Mouse (Mus musculus): ENCODE measurements around the gene Pex11a.
A peak's percentile ranks its signal among the peaks of the same experiment; 100 is the strongest.
"Not testable (repeated sequence)": the region's sequence is repeated elsewhere in the genome, so short reads cannot be mapped to it uniquely, and the experiment has no call there.

Pex11a gene

DNA sequence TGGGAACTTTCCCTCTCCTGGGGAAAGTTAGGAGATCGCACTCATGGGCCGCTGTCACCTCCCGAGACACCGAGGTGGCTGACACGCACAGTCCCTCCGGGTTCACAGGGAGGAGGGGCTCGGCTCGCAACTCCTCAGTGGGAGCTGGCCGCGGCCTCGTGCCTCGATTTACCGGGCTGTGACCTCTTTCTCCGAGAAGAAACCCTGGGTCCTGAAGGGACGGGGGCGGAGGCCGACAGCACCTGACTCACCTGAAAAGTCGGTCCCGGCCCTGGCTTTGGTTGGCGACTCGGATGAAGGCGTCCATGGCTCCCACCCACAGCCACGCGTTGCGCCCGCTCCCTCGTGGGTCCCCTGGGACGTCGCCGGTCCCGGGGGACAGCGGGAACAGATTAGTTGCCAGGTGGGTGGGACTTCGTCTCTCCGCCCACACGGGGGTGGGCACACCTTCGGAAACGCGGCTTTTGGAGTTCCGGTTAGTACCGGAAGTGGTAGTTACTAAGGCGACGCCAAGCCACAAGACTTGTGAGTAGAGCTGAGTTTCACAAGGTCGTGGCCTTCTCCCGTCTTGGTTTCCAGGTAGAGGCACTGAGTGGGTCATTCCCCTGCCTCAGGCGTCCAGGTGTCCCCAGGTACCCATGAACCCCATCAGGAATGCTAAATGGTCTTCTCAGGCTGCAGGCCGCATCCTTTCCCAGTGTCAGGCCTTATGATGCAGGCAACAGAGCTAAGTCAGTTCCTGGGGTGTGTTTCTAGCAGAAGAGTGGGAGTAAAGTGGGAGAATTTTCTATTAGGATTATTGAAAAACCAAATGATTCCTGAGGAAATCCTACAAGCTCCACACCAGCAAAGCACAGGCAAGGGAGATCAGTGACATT, at the start of gene Pex11a, which contains the start of gene Wdr93:
Gene Pex11a (minus strand): TSS at position 473 of the 878 bp plus-strand sequence.
Gene Wdr93 (plus strand): TSS at position 505 of the 878 bp plus-strand sequence.
- DNase-seq = peak; percentile 89

DNA sequence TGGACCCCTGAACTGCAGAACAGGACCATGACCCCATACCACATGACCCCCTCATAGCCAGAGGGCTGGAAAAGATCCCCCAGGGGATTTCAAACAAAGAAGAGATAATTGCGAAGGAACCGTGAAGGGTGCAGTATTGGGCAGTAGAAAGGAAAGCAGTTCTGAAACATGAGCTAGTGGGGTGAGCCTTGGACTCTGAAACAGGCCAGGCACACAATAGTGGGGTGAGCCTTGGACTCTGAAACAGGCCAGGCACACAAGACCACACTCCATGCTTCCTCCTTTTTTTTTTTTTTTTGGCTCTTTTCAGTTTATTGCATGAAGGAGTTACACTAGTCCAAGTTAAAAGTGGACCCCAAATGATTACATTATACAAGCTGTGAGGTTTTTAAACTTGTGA, 46.9 kb upstream of the Pex11a start:
- not testable (repeated sequence) for DNase-seq

DNA sequence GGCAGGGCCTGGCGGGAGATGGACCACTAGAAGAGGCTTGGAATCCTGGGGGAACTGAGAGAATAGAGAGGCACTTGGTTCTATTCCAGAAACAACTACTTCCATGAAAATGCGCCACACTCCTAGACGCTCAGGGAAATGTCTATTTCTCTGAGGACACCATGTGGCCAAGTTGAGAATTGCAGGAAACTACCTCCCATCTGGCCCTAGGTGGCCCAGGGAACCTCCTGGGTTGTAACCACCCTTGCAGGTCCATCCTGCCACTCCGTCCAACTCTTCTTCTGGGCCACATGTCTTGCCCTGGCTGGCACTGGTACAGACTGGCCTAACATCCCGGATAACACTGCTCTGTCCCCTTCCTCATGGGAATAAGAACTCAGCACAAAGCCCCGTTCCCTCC, 43.4 kb upstream of the Pex11a start:
- peak; percentile 42 for DNase-seq

DNA sequence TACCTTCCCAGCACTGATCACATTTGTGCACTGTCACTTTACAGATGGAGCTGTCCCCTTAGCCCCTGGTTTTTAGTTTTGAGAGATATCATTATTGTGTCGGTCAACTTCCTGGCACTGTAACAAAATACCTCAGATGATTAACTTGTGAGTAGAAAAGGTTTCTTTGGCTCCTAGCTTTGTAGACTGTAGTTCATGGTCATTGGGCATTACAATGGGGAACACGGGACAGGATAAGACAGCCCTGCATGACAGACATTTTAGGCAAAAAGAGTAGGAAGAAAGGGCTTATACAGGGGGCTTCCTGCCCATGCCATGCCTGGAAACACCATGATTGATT, 39.6 kb upstream of the Pex11a start:
- no peak for DNase-seq

DNA sequence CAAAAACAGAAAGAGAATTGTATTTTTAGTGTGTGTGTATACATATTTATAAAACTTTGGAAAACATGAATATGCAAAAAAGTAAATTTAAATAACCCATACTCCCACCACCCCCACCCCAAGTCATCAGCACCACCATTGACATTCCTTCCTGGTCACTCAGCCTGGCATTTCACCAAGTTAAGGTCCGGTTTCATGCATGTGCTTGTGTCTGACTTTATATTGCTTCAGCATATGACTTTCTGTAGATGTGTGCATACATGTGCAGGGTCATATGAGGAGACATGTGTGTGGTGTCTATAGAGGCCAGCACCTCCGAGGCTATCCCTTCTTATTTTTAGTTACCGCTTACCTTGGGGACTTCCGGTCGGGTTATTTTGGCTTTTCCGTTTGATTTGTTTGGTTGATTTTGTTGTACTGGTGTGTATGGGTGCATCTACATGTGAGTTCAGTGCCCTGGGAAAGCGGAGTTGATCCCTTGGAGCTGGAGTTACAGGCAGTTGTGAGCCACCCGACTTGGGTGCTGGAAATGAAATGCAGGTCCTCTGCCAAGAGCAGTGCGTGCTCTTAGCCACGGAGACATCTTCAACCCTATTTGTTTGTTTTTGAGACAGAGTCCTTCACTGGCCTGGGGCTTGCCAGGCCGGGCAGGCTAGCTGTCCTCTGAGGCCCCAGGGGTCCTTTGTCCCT, 39.0 kb upstream of the Pex11a start:
- DNase-seq = no peak

DNA sequence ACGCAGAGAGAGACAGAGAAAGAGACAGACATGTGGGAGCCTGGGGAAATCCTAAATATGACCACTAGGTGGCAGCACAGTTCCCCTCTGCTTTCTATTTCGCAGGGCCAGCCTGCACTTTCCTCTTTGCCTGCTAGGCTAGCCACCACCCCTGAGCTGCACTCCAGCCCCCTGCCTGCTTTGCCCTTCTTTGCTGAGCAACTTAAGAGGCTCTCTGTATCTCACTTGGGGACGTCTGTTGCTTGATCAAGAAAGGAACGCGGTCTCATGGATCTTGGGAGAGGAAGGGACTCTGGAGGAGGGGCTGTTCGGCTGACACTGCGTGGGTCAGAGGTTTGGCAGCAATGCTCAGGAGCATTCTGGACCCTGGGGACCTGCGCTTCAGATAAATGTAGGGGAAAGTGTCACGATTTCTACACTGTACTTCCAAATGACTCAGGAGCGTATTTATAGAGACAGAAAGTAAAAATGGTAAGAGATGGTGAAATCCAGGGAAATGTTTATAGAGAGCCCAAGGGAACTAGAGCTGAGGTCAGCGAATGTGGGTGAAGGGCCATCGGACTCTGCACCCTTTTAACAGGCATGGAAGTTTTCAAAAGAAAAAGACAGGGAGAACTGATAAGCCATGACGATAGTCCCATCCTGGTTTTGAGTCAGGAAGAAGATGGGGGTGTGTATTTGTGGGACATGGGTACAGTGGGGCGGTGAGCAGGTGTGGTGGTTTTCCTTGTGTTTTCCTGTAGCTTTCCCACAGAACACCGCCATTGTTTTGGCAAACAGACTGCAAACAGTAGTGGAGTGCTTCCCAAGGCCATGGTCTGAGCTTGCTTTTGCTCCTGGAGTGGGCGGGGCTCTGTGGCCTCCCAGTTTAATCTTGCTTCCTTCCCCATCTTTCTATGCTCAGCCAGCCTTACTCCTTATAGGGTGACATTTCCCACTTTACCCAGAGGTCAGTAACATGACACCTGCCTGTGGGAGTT, 38.0 kb upstream of the Pex11a start:
- DNase-seq = peak; percentile 39

DNA sequence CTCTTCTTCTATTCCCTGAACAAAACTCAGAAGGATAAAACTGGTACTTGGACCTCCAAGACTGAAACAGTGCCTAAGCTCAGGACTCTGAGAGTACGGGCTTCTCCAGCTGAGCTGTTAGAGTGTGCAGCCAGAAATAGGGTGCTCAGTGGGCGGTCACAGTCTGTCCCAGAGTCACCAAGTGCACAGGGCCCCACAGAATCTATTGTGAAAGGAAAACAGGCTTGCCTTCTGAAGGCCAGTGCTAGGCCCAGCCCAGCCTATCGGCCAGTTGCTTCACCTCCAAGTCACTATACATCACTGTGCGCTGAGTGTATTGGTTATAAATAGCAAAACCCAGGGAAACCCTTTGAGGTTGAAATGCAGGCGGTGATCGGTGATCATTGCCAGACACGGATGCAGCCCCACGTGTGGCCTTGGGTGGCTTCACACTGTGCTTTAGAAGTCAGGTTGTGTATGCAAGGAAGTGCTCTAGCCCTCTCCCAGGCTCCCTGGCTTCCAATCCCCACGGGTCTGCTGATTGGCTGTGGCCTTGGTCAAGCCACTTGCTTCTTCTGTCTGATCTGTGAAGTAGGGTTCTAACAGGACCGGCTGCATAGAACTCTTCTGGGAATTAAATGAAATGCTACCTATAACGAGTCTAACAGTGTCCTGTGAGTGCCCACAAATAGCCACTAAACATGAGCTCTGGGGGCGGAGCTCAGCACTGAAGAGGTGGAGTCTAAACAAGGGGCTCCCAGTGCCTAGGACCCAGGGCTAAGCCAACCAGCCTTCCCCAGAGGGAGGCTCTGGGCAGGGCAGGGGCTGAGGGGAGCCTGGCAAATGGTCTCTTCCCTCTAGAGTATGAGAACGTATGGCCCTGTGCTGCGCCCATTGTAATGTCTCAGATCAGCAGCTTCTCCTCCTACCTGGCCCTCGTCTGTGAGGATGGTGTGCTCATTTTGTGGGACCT, 28.9 kb upstream of the Pex11a start:
- DNase-seq = peak; percentile 41

DNA sequence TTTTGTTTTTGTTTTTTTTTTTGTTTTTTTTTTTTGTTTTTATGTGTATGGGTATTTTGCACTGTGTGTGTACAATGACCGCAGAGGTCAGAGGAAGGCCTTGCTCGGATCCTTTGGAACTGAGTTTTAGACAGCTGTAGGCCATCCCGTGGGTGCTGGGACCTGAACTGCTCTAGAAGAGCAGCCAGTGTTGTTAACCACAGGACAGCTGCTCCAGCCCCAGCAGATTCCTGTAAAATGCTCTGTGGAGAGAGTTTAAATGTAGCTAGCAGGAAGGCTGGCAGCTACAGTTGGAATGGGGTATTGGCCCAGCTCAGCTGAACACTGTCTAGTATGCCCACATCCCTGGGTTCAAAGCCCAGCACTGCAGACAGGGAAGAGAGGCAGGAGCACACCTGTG, 26.7 kb upstream of the Pex11a start:
- DNase-seq = no peak

DNA sequence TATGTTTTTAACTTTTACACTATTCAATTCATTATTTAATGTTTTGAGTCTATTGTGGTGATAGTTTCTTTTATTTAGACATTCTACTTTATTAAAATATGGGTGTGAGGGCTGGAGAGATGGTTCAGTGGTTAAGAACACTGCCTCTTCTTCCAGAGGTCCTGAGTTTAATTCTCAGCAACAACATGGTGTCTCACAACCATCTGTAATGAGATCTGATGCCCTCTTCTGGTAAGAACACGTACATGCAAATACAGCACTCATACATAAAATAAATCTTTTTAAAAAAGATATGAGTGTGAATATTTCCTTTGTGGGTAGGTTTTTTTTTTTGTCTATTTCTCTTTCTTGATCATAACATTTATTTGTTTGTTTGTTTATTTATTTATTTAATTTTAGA, 23.1 kb upstream of the Pex11a start:
- no peak for DNase-seq

DNA sequence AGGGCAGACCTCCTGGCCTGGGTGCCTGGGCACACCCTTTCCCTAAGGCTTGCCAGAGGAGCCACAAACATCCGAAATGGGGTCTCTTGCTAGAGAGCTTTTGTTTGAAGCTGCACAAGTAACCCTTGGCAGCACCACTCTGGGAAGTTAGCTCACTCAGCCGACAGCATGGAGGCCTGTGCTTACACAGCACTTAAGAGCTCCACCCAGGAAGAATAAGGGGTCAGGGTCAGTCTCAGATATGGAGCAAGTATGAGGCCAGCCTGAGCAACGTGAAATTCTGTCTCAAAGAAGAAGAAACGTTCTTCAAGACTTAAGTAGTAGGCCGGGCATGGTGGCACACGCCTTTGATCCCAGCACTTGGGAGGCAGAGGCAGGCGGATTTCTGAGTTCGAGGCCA, 19.2 kb upstream of the Pex11a start:
- DNase-seq = no peak

DNA sequence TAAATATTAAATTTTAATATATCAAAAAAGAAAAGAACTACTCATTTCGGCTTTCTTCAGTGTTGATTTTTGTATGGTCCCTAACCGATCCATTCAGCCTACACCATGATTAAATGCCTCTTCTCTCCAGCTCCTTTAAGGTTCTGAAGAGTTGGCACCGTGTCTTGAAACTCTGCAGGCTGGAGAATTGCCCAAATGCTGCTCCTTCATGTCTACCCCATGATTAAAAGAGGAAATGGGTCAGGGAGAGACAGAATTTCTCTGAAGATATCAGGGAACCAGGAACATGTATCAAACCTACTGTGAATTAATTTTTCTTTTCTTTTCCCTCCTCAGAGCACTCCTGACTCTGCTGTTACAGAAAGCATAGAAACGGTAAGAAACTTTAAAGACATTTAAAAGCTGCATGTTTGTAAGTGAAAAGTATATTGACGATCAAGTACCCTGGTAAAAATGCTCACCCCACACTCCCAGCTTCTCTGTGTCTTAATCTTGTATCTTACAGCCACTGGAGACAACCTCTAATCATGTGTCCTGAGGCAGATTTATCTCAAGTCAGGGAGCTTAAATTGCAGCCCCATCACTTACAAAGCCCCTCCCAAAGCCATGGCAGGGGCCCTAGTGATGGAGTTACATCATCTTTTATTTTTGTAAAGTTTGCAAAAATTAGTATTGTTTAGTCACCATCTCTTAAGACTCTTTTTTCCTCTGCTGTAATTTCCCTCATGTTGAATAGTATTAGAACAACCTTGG, 18.4 kb upstream of the Pex11a start:
- no peak for DNase-seq

DNA sequence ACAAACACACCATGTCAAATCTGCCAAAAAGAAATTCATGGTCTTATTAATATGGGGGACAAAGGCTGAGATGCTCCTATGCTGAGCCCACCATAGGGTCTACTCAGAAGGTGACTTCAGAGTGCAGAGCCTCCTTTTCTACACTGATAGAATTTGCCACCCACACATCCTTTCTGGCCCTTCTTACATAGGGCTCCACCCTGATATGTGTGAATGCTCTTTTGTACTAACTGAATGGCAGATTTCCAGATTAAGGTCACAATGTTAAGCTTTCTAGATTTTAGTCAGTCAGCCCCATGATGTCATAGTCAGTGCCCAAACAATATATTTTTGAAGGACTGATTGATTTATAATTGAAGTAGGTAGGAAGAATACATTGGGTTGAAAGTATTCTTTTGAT, 16.8 kb upstream of the Pex11a start:
- no peak for DNase-seq

DNA sequence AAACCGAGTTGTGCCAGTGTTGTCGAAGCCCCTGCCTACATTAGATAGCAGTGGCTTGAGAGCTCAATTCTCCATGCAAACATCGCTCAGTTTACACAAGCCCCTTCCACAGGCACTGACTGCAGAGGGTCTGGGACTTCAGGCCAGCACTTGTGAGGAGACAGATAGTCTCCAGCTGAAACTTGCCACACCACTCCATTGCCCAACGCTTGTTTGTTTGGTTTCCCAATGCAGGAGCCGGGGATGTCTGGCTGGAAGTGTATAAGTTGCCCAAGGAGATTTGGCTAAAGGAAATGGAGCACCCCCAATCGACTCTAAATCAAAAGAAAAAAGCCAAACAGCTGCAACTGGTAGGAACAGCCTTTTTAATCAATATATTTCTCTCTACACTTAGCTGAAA, 15.2 kb upstream of the Pex11a start:
- no peak for DNase-seq

DNA sequence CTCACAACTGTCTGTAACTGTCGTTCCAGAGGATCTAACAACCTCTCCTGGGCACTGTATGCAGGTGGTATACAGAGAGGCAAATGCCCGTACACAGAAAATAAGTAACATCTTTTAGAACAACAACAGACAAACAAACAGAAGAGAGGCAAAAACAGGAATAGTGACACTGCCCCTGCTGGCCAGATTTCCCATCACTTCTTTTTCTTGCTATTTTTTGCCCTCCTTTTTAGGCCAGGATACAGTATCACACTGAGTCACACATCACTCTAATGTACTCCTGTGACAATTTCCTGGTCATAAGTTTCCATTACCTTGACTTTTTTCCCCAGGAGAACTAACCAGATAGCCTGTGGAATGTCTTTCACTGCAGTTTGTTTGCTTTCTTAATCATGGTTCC, 13.4 kb upstream of the Pex11a start:
- DNase-seq = no peak

DNA sequence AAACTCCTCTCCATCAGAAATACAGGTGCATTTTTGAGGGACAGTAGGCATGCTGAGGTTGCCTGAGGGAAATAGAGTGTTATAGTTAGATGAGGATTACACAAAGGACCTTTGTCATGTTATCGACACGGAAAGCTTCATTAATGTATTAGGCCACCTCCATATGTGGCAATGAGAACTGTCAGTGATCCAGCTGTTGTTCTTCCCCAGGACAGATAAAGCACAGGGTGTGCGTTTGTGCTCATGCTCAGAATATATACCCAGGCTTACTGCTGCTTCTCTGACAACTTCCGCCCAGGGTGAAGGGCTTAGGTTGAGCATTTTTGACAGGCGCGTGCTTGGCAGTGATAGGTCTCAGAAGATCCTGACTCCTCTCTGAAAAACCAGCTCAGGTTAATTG, 6.6 kb upstream of the Pex11a start:
- no peak for DNase-seq

DNA sequence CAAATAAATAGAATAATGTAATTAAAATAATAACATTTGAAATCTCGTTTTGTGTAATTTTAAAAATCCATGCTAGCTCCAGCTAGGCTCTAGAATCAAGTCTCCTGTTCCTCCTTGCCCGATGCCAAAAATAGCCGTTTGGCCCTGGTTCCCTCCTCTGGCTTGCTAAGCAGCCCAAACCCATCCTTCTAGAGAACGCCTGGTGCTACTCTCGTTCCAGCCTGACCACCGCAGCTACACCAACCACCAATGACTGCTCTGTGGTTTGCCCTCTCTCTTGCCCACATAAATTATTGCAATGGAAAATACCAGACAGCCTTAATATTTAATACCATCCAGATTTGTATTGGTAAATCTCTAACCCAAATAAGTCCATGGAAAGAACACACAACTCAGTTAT, 4.7 kb upstream of the Pex11a start:
- DNase-seq = no peak

DNA sequence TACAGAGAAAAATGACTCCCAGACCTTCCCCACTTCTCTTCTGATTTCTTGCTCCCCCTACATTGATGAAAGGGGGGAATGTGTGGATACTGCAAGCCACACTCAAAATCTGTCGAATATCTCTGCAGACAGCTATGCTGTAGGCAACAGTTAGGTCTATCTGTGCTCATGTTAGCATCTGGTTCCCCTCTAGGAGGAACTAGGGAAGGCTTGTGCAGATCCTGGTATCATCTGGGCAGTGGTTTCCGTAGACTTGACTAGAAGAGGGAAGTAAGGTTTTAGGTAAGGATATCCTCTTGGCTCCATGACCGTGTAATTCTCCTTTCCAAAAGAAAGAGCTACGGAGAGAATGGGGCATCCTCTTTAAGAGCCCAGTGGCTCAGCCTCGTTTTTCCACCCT, 1.7 kb upstream of the Pex11a start:
- no peak for DNase-seq

DNA sequence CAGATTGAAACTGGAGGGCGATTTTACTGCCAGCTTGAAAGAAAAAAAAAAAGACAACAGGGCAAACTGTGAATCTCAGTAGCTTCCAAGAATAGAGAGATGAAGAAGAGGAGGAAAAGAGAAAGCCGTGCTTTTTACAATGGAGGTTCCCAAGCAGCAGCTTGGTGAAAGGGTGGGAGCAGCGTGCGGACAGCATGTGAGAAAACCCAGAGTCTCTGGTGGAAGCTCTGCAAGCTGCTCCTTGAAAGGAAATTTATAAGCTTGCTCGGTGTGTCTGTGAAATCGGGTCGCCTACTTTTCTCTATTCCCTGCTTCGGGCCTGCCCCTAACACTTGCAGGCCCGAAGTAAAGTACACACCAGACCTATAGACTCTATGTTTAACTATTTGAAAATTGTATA, 1.1 kb upstream of the Pex11a start:
- no peak for DNase-seq

DNA sequence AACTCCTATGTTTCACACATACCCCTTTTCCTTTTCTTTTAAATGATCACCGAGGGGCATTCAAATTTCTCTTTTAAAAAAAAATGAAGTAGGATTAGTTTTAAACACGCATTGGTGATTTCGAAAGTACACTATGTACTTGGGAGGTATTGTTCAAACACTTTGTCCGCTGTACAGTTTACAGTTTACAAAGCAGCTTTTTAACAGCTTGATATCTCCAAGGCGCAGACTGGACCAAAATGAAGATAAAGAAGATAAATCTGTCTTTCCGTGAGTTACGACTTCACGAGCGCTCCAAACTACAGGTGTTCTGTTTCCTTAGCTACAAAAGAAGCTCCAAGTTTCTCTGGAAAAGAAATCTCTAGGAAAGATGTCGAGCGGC, 663 bp downstream of the Pex11a start:
- DNase-seq = no peak

DNA sequence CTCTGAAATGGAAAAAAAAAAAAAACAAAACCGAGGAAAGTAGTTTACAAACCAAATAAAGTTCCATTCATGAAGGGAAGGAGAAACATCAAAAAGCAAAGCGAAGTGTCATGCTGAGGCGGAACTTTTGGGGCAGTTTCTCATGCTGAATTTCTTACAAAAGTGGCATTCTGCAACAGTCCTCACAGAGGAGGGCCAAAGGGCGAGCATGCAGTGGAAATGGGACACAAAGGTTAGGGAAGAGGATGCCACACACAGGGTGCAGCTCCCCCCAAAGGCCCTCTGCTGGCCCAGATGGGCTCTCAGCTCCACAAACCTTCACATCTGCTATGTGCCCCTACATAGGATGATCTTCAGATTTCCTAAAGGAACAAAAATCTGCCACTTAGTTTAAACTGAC, 2.7 kb downstream of the Pex11a start:
- DNase-seq = no peak

DNA sequence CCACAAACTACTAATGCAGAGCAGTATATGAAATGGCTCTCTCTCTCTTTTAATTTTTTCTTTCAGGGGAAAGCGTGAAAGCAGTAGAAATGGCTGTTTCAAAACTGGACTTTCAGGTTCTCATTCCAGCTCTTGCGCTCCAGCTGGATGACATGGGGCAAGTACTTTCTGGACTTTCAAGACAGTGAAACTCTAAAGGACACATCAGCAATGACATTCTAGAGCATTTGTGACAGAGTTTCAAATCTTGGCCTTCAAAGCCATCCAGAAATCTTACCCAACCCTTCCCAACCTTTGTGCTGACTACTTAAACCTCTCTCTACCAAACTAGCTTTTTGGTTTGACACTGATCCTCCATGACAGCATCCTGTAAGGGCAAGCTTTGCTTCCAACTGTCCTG, 4.0 kb downstream of the Pex11a start:
- DNase-seq = no peak

Data from layer of hippocampus, adult 9-11 months (tissue).